Mouse (Mus musculus) fibroblast of lung, adult 2 months (primary cell): ENCODE results near the gene Kcnb1.
A peak's percentile ranks its signal among the peaks of the same experiment; 100 is the strongest.

Source experiments
- DNase-seq: peaks from one replicate; pipeline ENCODE4 v3.0.0-alpha.2; 2011; ENCODE audit warnings: low read depth

Gene Kcnb1

GRCm38 (mm10) chr2:167190076-167190399 lies at the start of gene Kcnb1:
Kcnb1 (minus strand) TSS chr2:167190155.
- DNase-seq: no peak

DNA sequence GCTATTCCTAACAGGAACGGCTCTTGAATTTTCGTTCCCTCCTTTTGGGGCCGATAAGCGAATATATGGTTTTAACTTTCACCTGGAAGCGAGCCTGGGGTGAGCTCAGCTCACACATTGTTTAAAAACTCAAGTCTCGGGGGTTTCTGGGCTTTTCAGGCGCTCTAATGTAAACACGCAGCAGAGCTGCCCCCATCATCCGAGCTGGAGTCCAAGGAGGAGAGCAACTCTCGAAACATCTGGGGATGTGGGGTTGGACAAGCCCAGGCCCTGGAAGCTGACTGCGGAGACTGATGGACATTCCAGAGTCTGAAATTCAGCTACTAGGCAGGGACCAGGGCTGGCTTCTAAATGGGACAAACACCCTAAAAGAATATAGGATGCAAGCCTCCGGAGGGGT lies 49.3 kb upstream of the Kcnb1 start:
- no peak for DNase-seq

- DNase-seq: no peak
Observed at GRCm38 (mm10) chr2:167237224-167237623, 47.3 kb upstream of the Kcnb1 start.

DNA sequence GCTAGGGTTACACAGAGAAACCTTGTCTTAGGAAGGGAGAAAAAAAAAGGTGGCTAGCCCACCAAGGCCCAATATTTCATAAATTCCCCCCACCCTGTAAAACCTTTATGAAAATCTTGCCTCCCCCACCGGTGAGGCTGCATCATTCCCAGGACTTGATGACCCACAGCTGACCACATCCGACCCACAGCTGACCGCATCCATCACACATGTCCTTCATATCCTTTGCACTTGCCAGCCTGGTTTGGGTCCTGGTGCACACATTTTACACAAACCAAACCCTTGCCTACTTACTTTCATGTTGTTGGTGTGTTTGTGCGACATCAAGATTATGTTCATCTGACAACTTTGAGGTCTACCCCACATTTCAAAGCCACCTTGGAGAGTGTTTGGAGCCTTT lies 46.2 kb upstream of the Kcnb1 start:
- no peak for DNase-seq

DNA sequence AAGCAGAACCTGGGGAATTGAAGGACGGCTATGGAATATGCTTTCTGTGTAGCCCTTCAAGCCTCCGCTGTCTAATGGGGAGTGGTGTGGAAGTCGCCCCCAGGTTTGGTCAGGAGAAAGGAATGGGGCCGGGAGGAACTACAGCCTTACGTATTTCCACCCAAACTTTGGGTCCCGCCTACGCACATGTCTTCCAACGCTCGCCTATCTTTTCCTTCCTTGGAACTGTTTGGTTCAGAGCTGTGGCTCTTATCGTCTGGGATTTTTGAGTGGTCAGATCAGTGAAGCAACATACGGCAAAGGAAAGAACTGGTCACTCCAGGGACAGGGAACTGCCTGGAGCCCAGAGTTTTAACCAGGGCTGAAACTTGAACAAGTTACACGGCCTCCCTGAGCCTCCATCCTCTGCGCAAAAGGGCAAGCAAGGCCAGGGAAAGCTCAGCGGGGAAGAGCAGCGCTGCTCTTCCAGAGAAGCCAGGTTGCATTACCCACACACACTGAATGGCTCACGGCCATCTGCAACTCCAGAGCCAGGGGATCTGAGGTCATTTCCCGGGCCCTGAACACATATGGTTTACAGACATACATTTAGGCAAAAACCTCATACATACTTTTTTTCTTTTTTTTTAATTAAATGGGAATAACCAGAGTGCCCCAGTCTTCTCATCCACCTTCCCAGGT lies 45.5 kb upstream of the Kcnb1 start:
- DNase-seq: no peak

DNA sequence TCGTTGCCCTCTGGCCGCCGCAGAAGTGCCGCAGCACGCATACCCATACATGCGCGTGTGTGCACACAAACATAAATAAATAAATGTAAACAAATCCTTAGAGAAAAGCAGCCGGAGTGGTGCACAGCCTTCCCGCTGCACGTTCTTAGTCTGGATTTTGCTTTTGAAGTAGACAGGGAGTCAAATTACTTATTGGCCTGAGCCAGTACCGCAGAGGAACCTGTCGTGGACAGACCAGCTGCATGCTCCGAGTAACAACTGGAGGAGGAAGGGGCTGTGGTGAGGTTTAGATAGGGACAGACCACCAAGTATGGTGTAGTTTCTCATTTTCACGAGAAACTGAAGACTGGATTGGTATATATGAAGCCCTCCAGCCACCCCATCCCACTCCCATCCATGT lies 43.8 kb upstream of the Kcnb1 start:
- no peak for DNase-seq

DNA sequence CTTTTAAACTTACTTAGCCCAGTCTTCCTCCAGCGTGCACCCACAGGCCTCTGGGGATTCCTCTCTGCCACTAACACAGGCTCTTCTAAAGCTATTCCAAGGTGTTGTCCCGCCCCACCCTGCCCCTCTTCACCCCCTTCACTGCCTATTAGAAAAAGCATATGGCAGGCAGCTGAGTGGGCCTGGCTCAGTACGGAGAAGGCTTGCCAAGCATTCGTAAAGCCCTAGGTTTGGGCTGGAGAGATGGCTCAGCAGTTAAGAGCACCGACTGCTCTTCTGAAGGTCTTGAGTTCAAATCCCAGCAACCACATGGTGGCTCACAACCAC lies 43.0 kb upstream of the Kcnb1 start:
- no peak for DNase-seq

DNA sequence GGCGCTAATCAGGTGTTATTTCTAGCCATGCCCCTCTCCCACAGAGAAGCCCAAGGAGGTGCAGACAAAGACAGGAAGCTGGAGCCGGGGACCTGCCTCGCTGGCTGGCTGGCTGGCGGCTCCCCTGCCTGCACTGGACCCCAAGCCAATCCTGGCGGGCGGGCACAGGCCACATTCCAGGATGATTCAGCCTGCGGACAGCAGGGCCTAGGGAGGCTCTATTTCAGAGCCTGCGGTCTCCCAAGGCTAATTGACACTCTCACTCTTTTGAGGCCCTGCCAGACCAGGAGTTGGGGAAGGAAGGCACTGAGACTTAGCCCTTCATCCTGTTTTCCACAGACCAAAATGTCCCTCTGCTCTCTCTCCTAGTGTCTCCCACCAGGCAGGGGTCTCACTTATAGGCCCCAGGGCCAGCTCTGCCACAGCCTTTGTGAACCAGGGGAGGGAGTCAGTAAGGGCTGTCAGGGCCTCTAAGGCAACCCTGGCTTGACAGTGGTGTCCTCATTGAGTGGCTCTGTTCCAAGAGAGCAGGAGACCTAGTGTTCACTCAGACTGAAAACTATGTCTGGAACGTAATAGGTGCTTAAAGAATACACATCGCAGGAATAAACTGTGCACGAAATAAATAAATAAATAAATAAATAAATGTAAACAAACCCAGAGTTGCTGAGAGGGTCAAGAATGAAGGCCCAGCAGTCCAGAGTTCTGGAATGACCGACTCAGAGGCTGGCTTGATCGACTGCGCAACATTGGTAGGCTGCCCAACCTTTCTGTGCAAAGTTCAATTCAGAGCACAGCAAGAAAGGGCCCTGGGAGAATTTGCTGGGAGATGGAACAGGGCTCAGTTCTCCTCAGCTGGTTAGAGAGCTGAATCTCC lies 42.4 kb upstream of the Kcnb1 start:
- DNase-seq: peak; percentile 76

- no peak for DNase-seq
Observed at GRCm38 (mm10) chr2:167230554-167230953, 40.6 kb upstream of the Kcnb1 start.

DNA sequence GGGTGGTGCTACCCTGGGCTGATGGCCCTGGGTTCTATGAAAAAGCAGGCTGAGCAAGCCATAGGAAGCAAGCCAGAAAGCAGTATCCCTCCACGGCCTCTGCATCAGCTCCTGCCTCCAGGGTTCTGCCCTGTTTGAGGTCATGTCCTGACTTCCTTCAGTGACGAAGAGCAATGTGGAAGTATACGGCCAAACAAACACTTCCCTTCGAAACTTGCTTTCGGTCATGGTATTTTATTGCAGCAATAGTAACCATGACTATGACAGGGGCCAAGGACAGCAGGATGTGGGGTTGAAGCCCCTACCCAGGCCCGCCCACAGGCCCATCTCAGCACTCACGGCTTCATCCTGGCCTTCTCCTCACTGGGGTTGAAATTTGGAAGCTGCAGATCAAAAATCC lies 35.0 kb upstream of the Kcnb1 start:
- no peak for DNase-seq

DNA sequence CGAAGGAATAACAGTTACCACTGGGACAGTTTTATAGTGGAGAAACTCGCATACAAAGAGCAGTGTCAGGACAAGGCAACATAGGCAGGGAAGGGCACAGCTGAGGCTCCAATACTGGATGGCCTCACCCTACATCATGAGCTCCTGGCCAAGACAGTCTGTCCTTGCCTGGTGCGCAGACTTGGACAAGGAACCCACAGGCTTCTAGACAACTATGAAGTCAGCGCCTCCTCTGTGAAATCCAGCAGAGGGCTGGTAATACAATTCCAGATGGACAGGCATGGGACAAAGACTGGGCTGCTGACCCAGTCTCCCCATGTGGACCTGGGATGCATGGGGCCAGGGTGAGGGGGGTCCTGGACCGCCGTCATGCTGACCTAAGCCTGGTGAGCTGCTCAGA lies 34.2 kb upstream of the Kcnb1 start:
- DNase-seq: no peak

DNA sequence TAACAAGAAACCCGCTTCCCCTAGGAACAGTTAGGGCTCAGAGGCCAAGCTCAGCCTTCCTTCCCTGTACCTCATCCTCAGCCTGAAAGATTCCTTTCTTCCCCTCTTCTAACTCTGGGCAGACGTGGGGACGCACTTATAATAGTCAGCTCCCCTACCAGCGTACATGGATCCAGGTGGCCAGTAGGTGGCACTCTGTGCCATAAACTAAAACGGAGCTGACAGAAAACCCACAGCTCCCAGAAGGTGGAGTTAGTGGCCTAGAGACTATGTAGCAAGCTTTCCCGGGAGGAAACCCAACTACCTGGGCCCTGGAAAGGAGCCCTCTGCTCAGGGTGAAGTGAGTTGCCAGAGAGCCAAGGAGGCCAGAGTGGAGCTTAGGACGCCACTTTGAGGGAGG lies 32.2 kb upstream of the Kcnb1 start:
- DNase-seq: no peak

GRCm38 (mm10) chr2:167221159-167221845 lies 31.3 kb upstream of the Kcnb1 start:
- DNase-seq: no peak

- no peak for DNase-seq
Observed at GRCm38 (mm10) chr2:167220736-167221135, 30.8 kb upstream of the Kcnb1 start.

DNA sequence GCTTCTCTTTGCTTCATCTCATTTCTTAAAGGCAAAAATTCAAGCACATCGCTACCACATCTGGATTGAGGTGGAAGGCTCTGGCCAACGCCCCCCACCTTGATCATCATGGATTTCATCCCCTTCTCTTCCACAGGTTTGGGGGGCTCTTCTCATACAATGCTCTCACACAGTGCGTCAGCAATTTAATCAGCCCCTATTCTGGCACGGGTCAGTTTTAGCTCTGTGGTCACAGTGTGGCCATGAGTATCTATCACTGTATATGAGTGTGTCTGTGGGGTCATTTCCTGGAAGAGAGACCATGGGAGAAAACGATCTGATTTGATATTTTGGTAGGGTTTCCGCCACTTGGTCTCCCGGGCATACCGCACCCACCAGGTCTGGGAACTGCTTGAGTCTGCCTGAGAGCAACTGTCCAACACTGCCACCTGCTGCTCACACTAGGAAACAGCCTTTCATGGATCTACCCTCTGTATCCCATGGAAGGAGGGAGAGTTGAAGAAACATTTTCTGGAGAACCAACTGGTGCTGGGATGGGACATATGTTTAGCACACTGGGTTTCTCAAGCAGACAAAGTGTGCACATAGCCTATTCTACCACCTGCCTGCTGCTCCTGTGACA lies 29.3 kb upstream of the Kcnb1 start:
- peak; percentile 63 for DNase-seq

DNA sequence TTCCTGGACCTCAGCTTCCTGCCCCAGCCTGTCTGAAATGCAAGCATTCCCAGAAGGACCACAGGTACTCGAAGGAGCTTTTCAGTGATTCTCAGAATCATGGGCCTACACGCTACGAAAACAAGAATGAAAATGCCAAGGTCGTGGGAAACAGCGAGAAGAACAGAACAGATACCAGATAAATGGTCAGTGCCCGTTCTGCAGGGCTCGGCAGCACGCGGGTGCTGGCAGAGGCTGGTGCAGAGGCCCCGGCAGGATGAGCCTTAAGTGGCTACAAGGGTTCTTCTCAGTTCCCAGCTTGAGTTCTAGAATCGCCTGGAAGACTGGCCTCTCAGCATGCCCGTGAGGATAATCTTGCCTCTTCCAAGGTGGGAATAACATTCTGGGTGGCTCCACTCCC lies 23.7 kb upstream of the Kcnb1 start:
- no peak for DNase-seq

DNA sequence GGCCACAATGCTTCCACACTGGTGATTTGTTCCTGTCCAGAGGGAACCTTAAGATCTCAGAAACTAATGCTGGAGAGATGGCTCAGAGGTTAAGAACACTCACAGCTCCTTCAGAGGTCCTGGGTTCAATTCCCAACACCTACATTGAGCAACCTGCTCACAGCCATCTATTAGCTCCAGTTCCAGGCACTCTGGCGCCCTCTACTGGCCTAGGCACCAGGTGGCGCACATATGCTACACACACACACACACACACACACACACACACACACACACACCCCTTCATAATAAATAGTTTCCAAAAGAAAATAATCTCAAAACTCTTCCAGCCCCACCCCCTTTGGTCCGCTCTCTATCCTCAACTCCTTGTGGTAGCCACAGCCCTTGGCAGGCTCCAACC lies 23.1 kb upstream of the Kcnb1 start:
- no peak for DNase-seq

GRCm38 (mm10) chr2:167212551-167212950 lies 22.6 kb upstream of the Kcnb1 start:
- no peak for DNase-seq

GRCm38 (mm10) chr2:167212089-167212488 lies 22.1 kb upstream of the Kcnb1 start:
- DNase-seq: no peak

DNA sequence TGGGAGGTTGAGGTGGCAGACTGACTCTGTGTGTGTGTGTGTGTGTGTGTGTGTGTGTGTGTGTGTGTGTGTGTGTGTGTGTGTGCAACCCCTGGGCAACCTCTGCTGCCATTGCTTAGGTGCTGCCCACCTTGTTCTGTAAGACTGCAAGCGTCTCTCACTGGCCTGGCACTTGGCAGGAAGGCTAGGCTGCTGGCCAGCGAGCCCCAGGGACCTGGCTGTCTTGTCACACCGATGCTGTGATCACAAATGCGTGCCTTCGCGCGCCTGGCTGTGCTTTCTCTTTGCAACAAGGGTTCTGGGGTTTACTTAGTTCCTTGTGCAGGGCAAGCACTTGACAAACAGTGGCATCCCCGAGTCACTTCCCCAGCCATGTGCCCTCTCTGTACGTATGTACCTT lies 19.9 kb upstream of the Kcnb1 start:
- no peak for DNase-seq

DNA sequence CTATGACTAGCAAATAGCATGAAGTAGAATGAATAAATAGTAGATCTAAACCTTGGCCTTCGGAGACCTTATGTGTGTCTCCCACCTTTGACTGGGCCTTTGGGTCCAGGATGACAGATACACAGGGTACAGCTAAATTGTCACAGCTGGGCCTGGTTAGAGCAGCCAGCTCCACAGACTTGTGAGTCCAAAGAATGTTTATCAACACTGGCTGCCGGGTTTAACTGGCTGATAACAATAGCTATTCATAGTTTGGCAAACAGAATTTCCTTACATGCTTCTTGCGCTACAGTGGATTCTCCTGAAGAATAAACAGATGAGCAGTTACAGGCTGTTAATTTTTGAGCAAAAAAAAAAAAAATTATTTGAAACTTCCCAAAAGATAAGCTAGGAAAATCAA lies 19.0 kb upstream of the Kcnb1 start:
- no peak for DNase-seq

DNA sequence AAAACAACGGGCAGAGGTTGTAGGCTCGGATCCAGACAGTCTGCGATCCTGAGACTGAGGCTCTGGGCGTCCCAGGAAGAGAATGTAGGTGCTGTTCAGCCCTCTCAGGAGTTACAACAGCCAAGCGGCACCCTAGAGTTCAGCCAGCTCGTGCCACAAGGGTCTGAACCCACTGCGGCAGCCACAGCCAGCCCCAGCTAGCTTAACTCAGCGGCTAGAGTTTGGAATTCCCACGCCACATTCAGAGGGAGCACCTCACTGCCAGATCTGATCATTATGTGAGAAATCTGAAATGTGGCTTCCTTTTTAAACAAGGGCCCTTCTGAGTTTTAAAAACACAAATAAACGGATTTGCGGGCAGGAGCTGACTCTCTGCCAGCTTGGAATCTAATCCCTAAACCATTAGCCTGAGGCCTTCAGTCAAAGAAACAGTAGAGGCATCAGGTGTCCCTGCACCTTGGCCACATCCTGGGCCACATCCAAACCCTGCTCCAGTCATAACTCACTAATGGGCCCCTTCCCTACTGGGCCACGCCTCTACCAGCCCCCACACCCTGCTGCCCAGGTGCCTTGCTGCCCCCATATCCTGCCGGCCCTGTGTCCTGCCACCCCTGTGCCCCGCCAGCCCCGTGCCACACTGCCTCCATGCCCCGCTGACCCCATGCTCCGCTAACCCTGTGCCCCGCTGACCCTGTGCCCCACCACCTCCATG lies 16.1 kb upstream of the Kcnb1 start:
- peak; percentile 50 for DNase-seq
